Mouse (Mus musculus): ENCODE results near the gene 1700123O20Rik.

The 1700123O20Rik gene

GRCm38 (mm10) chr14:54686063-54686521, at the start of gene 1700123O20Rik:
1700123O20Rik (plus strand) TSS chr14:54686216.
- no peak for DNase-seq

- DNase-seq, result peak; percentile 54
Observed at GRCm38 (mm10) chr14:54636954-54637353, 49.1 kb upstream of the 1700123O20Rik start.

DNA sequence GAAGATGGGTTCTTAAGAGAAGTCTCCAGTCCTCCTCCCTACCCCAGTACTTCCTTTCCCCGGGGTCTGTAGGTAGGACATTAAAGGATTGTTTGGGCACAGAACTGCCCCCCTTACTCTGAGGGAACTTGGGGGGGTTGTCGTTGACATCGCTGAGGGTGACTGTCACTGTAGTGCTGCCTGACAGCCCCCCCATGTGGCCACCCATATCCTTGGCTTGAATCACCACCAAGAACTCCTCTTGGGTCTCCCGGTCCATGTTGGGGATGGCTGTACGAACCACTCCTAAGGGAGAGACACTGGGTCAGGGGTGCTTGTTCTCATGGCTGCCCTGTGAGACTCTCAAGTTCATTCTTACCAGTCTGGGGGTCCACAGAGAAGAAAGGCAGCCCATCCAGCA, 47.8 kb upstream of the 1700123O20Rik start:
- no peak for DNase-seq

GRCm38 (mm10) chr14:54640121-54640520, 45.9 kb upstream of the 1700123O20Rik start:
- no peak for DNase-seq

DNA sequence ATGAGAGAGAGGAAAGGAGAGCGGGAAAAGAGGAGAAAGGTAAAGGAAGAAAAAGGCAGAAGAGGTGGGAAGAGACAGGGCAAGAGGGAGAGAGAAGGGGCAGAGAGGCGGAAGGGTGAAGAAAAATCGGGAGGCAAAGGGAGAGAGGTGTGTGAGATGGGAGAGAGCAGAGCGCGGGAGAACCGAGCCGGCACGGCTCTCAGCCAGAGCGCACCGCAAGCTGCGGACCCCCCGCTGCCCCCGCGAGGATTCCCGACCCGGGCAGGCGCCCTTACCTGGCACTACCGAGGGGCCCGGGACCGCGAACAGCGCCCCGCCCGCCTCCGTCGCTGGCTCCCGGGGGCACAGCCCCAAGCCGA, 45.1 kb upstream of the 1700123O20Rik start, which contains the start of gene Gm17606:
Gene Gm17606 (plus strand): TSS at position 7 of the 359 bp plus-strand sequence.
- no peak for DNase-seq

DNA sequence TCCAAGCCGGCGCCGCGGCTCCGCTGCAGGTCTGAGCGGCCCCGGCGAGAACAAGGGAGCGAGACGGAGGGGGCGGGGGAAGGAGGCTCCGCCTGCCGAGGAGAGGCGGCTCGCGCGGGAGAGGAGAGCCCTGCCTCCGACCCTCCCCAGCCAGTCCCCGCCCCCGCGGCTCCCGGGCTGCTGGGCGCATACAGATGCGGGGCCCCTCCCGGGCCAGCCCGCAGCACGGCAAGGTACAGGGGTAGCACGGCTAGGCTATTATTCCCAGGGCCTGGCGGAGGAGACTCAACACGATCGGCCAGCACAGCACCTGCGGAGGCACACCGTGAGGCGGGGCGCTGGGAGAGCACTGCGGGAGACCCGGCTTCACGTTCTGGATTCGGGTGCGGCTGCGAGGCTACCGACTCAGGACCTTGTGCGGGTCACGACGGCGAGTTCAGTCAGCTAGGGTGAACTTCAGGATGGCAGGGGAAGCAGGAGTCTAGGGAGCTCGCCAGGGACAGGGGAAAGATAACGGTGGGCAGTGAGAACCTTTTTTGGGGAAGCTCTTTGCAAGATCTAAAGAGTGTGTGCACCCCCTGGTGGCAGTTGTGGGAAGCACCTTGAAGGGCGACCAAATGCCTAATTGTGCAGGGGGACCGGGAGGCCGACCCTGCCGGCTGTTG, 44.6 kb upstream of the 1700123O20Rik start, which contains the start of gene Cdh24:
Gene Cdh24 (minus strand): TSS at position 60 of the 665 bp plus-strand sequence.
- peak; percentile 91 for DNase-seq

GRCm38 (mm10) chr14:54642224-54642944, 43.6 kb upstream of the 1700123O20Rik start:
- DNase-seq, result no peak

GRCm38 (mm10) chr14:54643011-54643410, 43.0 kb upstream of the 1700123O20Rik start:
- no peak for DNase-seq

DNA sequence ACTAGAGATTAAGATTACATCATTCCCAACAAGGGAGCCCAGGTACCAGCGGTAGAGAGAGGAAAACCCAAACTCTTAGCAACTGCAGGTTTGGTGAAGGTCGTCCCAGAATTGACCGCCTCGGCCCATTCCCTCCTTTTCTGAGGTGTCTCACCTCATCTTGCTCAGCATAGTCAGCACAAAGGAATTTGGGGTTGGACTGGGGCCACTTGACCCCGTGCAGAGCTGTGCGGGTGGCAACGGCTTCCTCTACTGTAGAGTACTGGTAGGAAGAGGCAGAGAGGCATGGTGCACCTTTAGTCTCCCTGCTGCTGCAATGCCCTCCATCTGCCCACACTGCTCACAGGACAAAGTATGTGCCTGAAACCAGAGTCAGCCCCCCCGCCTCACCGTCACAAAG, 41.7 kb upstream of the 1700123O20Rik start:
- no peak for DNase-seq

GRCm38 (mm10) chr14:54646455-54646854, 39.6 kb upstream of the 1700123O20Rik start:
- no peak for DNase-seq

DNA sequence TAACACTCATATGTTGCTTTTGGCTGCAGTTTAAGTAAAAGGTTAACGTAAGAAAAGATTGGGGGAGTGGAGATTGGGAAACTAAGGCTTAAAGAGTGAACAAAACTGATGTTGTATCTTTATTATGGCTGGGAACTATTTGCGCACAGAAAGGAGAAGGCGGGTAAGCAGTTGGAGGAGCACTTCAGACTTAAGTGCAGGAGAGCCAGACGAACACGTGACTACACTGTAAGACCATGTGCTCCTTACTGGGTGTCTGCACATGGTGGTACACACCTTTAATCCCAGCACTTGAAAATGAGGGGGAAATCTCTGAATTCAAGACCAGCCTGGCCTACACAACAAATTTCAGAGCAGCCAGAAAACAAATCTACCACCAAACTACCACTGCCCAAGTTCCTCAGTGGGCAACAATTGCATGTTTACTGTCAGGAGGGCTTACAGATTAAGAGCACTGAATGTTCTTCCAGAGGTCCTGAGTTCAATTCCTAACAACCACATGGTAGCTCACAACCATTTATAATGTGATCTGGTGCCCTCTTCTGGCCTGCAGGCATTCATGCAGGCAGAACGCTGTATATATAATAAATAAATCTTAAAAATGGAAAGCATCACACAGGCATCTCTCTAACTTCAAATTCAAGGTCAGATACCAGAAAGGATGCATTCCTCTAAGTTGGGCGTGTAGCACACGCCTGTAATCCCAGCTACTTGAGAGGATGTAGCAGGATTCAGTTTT, 38.9 kb upstream of the 1700123O20Rik start:
- no peak for DNase-seq

GRCm38 (mm10) chr14:54647900-54648299, 38.1 kb upstream of the 1700123O20Rik start:
- DNase-seq, result no peak

DNA sequence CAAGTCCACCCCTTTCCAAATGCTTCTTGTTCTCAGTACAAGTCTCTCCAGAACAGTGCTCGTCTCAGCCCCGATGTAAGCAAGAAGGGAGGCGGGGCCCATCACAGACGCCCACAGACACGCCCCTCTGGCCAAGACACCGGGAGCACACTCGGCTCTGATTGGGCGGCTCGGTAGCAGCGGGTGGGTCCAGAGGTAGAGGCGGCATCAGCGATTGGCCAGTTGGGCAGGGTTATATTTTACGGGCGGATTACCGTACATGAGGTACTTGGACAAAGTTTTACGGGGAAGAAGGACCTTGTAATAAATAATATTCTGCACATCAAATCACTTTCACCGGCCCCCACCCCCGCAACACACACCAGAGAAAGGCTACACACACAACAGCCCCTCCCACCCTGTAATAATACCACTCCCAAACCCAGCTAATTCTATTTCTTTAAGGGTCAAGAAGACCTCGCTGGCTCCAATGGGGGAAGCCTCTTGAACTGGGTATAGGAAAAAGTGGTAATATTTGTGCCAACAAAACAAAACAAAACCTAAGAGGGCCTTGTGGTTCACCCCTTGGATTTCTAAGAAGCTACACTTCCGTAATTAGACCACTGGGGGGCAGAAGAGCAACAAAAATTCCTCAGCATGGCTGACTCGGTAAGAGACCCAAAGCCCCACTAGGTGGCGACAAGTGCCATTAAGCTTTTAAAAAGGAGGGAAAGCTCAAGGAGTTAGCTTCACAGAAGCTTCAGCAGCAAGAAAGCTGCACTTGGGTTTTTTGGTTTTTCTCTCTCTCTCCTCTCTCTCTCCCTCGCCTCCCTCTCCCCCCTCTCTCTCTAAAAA, 35.2 kb upstream of the 1700123O20Rik start:
- peak; percentile 81 for DNase-seq

DNA sequence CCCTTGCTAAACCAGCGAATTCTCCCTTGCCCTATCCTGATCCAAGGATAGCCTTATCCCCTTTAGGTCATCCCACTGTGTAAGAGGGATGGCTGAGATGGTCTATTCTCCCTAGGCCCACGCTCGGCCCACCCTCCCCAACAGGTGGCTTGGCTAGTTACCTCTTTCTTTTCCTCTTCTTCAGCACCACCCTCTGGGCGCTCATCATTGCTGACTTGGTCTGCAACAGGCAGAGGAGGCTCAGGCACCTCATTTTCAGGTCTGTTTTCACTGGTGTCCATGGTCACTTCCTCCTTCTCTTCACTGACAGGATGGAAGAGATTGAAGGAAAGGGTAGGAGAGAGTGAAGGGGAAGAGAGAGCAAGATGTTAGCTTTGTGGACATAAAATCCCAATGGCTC, 34.5 kb upstream of the 1700123O20Rik start:
- no peak for DNase-seq

- DNase-seq, result no peak
Observed at GRCm38 (mm10) chr14:54652787-54653186, 33.2 kb upstream of the 1700123O20Rik start.

- peak; percentile 86 for DNase-seq
Observed at GRCm38 (mm10) chr14:54653496-54653895, 32.5 kb upstream of the 1700123O20Rik start.

- no peak for DNase-seq
Observed at GRCm38 (mm10) chr14:54660009-54660408, 26.0 kb upstream of the 1700123O20Rik start.

GRCm38 (mm10) chr14:54664477-54665222, 21.4 kb upstream of the 1700123O20Rik start:
- no peak for DNase-seq

DNA sequence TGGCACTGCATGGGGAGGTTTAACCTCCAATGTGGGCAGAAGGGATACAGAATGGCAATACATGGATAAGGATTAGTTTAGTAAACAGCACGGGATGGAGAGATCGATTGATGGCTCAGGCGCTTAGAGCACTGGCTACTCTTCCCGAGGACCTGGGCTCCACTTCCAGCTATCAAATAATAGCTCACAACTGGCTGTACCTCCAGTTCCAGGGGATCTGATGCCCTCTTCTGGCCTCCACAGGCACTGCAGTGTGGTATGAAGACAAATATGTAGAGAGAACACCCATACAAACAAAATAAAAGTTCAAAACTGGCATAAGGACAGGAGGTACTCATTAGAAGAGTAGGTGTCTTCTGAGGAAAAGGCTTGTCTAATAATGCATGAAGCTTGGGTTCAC, 16.6 kb upstream of the 1700123O20Rik start:
- DNase-seq, result peak; percentile 70

DNA sequence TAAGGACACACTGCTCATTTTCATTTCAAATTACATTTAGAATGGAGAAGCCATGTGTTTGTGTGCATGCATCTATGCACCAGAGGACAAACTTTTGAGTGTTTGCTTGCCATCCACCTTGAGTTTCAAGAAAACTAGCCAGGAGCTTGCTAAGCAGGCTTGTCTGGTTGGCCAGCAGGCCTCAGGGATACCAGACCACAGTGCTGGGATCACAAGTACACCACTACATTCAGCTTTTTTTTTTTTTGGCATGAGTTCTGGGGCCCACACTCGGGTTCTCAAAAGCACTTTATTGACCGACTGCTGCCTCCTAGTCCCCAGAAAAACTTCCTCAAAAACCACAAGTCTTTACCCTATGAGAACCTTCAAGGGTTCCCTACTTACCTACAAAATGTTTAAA, 11.7 kb upstream of the 1700123O20Rik start:
- no peak for DNase-seq

- DNase-seq, result no peak
Observed at GRCm38 (mm10) chr14:54676290-54676689, 9.7 kb upstream of the 1700123O20Rik start.

Measured in kidney, adult 18-20 months (tissue).